22 mouse cellular contexts compared by ENCODE assay signal in genomic region chr10:106719936-106720335, GRCm38 (mm10).
DNase-seq lines count a peak whose midpoint lies in the region; ATAC-seq and TF ChIP-seq lines count a peak whose summit lies in the region.
"Had no signal": no experiment of that assay in that cellular context is flagged by ENCODE, and none has a peak within 500 bp of the region (broad histone marks: within the 10 kb centered on the region; RNA-seq: fewer than 3 reads in every experiment).

No protein-coding gene starts in this region.

- H3K4me2 ChIP-seq in midbrain, postnatal 0 days (ENCODE audit: low read depth, low read length, poor library complexity, severe bottlenecking) = no peak overlapping the region
- no peak overlapping the region for H3K4me2 ChIP-seq in midbrain, embryonic 11.5 days
- H3K4me2 ChIP-seq in neural tube, embryonic 15.5 days = no peak overlapping the region
- H3K4me2 ChIP-seq: heart, embryonic 15.5 days; hindbrain, embryonic 15.5 days; limb, embryonic 15.5 days; lung, embryonic 15.5 days had no signal

- H3K27ac ChIP-seq in midbrain, postnatal 0 days (ENCODE audit: low read depth, low read length) = no peak overlapping the region
- no peak overlapping the region for H3K27ac ChIP-seq in midbrain, embryonic 11.5 days (ENCODE audit: low read depth, low read length)
- no peak overlapping the region for H3K27ac ChIP-seq in neural tube, embryonic 15.5 days (replicated peaks)
- H3K27ac ChIP-seq: gastrocnemius, adult 2 months; heart, embryonic 15.5 days; hindbrain, embryonic 15.5 days; limb, embryonic 15.5 days; liver, embryonic 14.5 days; lung, embryonic 15.5 days had no signal

- H3K9ac ChIP-seq in midbrain, postnatal 0 days (replicated peaks; ENCODE audit: low read length, poor library complexity, severe bottlenecking) = no peak overlapping the region
- no peak overlapping the region for H3K9ac ChIP-seq in midbrain, embryonic 11.5 days (ENCODE audit: low read length)
- no peak overlapping the region for H3K9ac ChIP-seq in neural tube, embryonic 15.5 days (replicated peaks)
- H3K9ac ChIP-seq: heart, embryonic 15.5 days; hindbrain, embryonic 15.5 days; limb, embryonic 15.5 days; liver, embryonic 14.5 days; lung, embryonic 15.5 days had no signal

- H3K9me3 ChIP-seq in midbrain, postnatal 0 days (ENCODE audit: low read length) = no peaks in the 10 kb centered on the region
- no peaks in the 10 kb centered on the region for H3K9me3 ChIP-seq in midbrain, embryonic 11.5 days (ENCODE audit: control insufficient read depth, low read length)
- no peaks in the 10 kb centered on the region for H3K9me3 ChIP-seq in neural tube, embryonic 15.5 days (replicated peaks)
- H3K9me3 ChIP-seq: heart, embryonic 15.5 days; hindbrain, embryonic 15.5 days; limb, embryonic 15.5 days; lung, embryonic 15.5 days had no signal

- ATAC-seq in cerebellum, adult (ENCODE audit: insufficient number of reproducible peaks, low FRiP score, low TSS enrichment) = peak; percentile 90
- no peak for ATAC-seq in midbrain, postnatal 0 days (ENCODE audit: low FRiP score)
- ATAC-seq in midbrain, embryonic 11.5 days (ENCODE audit: low FRiP score) = no peak
- ATAC-seq in neural tube, embryonic 15.5 days (ENCODE audit: low FRiP score) = no peak
- ATAC-seq: intestine, embryonic 16.5 days; midbrain, embryonic 16.5 days; Patski had no signal

- 22% methylated on average over 2 of the region's 2 CpGs for WGBS in midbrain, postnatal 0 days
- 55% methylated on average over 2 of the region's 2 CpGs for WGBS in midbrain, embryonic 11.5 days
- WGBS in neural tube, embryonic 15.5 days = 85% methylated on average over 2 of the region's 2 CpGs

- no peak overlapping the region for H3K4me3 ChIP-seq in midbrain, postnatal 0 days (ENCODE audit: low read depth, low read length)
- no peak overlapping the region for H3K4me3 ChIP-seq in midbrain, embryonic 11.5 days (ENCODE audit: low read depth, low read length)
- no peak overlapping the region for H3K4me3 ChIP-seq in neural tube, embryonic 15.5 days (replicated peaks)
- H3K4me3 ChIP-seq: gastrocnemius, adult 2 months; heart, embryonic 15.5 days; hindbrain, embryonic 15.5 days; limb, embryonic 15.5 days; lung, embryonic 15.5 days had no signal

- no peaks in the 10 kb centered on the region for H3K27me3 ChIP-seq in midbrain, postnatal 0 days (ENCODE audit: insufficient read depth, low read length)
- H3K27me3 ChIP-seq in midbrain, embryonic 11.5 days (ENCODE audit: control insufficient read depth, insufficient read depth, low read length) = no peaks in the 10 kb centered on the region
- H3K27me3 ChIP-seq in neural tube, embryonic 15.5 days (replicated peaks) = no peaks in the 10 kb centered on the region
- H3K27me3 ChIP-seq: heart, embryonic 15.5 days; hindbrain, embryonic 15.5 days; limb, embryonic 15.5 days; lung, embryonic 15.5 days; Patski had no signal

- DNase-seq in cerebellum, postnatal 4 days (ENCODE audit: low spot score in 2 of 2) = no peak
- DNase-seq in midbrain, postnatal 0 days (ENCODE audit: low spot score) = peak; percentile 21
- no peak for DNase-seq in midbrain, embryonic 11.5 days (ENCODE audit: low spot score, missing footprints)
- DNase-seq in cerebellum, adult 9-11 months = peak; percentile 50
- DNase-seq in retina, postnatal 1 day = peak; percentile 42
- DNase-seq in T-cell, adult 2 months (ENCODE audit: low spot score) = no peak
- DNase-seq: gastrocnemius, adult 2 months; heart, postnatal 4 days; kidney, adult 9 months; kidney, postnatal 25 days; left cerebral cortex, postnatal 4 days; lung, postnatal 4 days had no signal

- no peak for TF ChIP-seq CTCF in midbrain, postnatal 0 days (IDR thresholded peaks at IDR 0.05)

- H3K36me3 ChIP-seq in midbrain, postnatal 0 days (ENCODE audit: insufficient read depth, low read length) = no peaks in the 10 kb centered on the region
- no peaks in the 10 kb centered on the region for H3K36me3 ChIP-seq in midbrain, embryonic 11.5 days (ENCODE audit: control insufficient read depth, insufficient read depth, low read length)
- H3K36me3 ChIP-seq in neural tube, embryonic 15.5 days = no peaks in the 10 kb centered on the region
- H3K36me3 ChIP-seq: heart, embryonic 15.5 days; hindbrain, embryonic 15.5 days; limb, embryonic 15.5 days; lung, embryonic 15.5 days had no signal

- 0 out of 2 replicates have a peak, but pooled peaks cover 4% of the 10 kb centered on the region for H3K4me1 ChIP-seq in midbrain, postnatal 0 days (ENCODE audit: insufficient read depth, low read length)
- H3K4me1 ChIP-seq in midbrain, embryonic 11.5 days (ENCODE audit: control insufficient read depth, insufficient read depth, low read length) = no peaks in the 10 kb centered on the region
- no peaks in the 10 kb centered on the region for H3K4me1 ChIP-seq in neural tube, embryonic 15.5 days
- H3K4me1 ChIP-seq: heart, embryonic 15.5 days; hindbrain, embryonic 15.5 days; limb, embryonic 15.5 days; lung, embryonic 15.5 days had no signal

Comparison
In these comparisons a context has a peak if more than half of its experiments do, and no peak if none do; other contexts are left out.
1. DNase-seq: peak in midbrain, postnatal 0 days (single experiment), cerebellum, adult 9-11 months (single experiment) and retina, postnatal 1 day (single experiment); none in cerebellum, postnatal 4 days (0 of 2), midbrain, embryonic 11.5 days (single experiment) and T-cell, adult 2 months (single experiment).